Mouse (Mus musculus) forebrain, embryonic 11.5 days (tissue): Measurements from ENCODE around the gene P4ha1. TPM values are rescaled to one million over a fixed set of nuclear protein-coding genes. Genes with fewer than 3 reads are reported as not detected.
"Not testable (repeated sequence)": the region's sequence is repeated elsewhere in the genome, so short reads cannot be mapped to it uniquely, and the experiment has no call there.

Experiments
- ATAC-seq: fragments of 200-750 bp; cut with Nextera tagmentation; replicated peaks from 2 replicates; pipeline ENCODE4 v1.8.0; 2017; ENCODE audit warnings: moderate TSS enrichment; ENCODE audit not compliant: low FRiP score
- DNase-seq: peaks from one replicate; pipeline ENCODE4 v3.0.0-alpha.2; 2017; ENCODE audit warnings: low spot score
- H3K27ac ChIP-seq: fragments of 300-500 bp; sonication (generic); 2 replicates; pipeline ENCODE4 v1.5.1; 2014; ENCODE audit warnings: low read depth, low read length
- H3K27me3 ChIP-seq: fragments of 300-500 bp; sonication (generic); 2 replicates; pipeline ENCODE4 v1.6.1; 2014; ENCODE audit warnings: mild to moderate bottlenecking, low read length, mixed read lengths; ENCODE audit not compliant: control insufficient read depth, insufficient read depth
- H3K36me3 ChIP-seq: fragments of 300-500 bp; sonication (generic); 2 replicates; pipeline ENCODE4 v1.6.1; 2014; ENCODE audit warnings: mild to moderate bottlenecking, low read length, moderate library complexity, mixed read lengths; ENCODE audit not compliant: control insufficient read depth, insufficient read depth
- H3K4me1 ChIP-seq: fragments of 300-500 bp; sonication (generic); replicated peaks from 2 replicates; pipeline ENCODE4 v1.6.1; 2014; ENCODE audit warnings: low read length, mixed read lengths; ENCODE audit not compliant: control insufficient read depth, insufficient read depth
- H3K4me2 ChIP-seq: fragments of 300-500 bp; sonication (generic); 2 replicates; pipeline ENCODE4 v1.6.1; 2014; ENCODE audit warnings: low read depth, mild to moderate bottlenecking, low read length, moderate library complexity, mixed read lengths; ENCODE audit not compliant: severe bottlenecking
- H3K4me3 ChIP-seq: fragments of 300-500 bp; sonication (generic); 2 replicates; pipeline ENCODE4 v1.5.1; 2014; ENCODE audit warnings: low read depth, low read length
- H3K9ac ChIP-seq: fragments of 300-500 bp; sonication (generic); 2 replicates; pipeline ENCODE4 v1.6.1; 2014; ENCODE audit warnings: low read length
- H3K9me3 ChIP-seq: fragments of 300-500 bp; sonication (generic); 2 replicates; pipeline ENCODE4 v1.6.1; 2016; ENCODE audit warnings: low read length, mixed read lengths; ENCODE audit not compliant: control insufficient read depth
- WGBS: fragments of 180-500 bp; shearing (Covaris S2); extraction: QIAGEN DNeasy Blood & Tissue Kit; methylation state at CpG from one replicate; pipeline ENCODE4 v1.1.7; 2014; 5-methylcytosine and 5-hydroxymethylcytosine counted together
- polyA plus RNA-seq: library from polyadenylated mRNA; unstranded; fragments of >200 nt; fragmentation: Nextera tagmentation; extraction: Ambion mirVana; gene quantifications from 2 replicates; pipeline ENCODE4 v1.2.1, GENCODE M21; 2014

P4ha1 gene
- polyA plus RNA-seq, 1 experiment from 2014 or later = 46.1 TPM

DNA sequence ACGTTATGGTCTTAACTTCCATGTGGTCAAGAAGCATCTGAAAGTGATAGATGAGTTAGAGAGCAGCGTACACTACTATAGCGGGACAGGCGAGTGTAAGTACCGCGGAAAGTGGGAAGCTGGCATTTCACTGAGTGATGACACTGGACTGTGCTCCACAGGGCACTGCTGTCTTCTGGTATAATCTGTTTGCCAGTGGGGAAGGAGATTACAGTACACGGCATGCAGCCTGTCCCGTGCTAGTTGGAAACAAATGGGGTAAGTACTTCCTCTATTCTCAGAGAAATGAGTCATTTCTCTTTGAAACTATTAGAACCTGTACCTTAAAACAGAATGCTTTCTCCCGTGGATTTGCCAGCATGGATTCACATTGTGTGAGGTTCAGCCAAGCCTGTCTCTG, 46.3 kb downstream of the P4ha1 start:
- no peak overlapping the region for H3K4me2 ChIP-seq
- H3K9me3 ChIP-seq = no peaks in the 10 kb centered on the region
- no peaks in the 10 kb centered on the region for H3K27me3 ChIP-seq
- 95% methylated on average over 9 of the region's 9 CpGs for WGBS
- DNase-seq = no peak
- no peak for ATAC-seq
- peaks cover 9% of the 10 kb centered on the region; the same call in 1 of the 2 replicates for H3K36me3 ChIP-seq
- no peak overlapping the region for H3K9ac ChIP-seq
- no peak overlapping the region for H3K27ac ChIP-seq
- no peaks in the 10 kb centered on the region for H3K4me1 ChIP-seq
- no peak overlapping the region for H3K4me3 ChIP-seq

DNA sequence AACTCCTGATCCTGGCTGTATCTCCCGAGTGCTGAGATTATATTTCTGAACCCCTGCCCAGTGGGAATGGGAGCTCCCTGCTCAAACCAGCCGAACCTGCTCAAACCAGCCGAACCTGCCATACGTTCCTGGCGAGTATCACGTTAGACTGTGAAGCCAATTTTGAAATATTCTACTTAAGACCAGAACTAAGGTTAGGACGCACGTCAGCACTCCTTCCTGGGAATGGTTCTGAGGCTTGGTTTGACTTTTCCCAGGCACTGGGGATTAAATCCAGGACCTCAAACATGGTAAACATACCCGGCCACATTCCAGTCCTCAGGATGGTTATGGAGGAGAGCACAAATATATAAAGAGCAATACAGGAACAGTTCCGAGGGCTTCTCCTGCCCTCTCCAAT, 54.8 kb downstream of the P4ha1 start:
- no peak for ATAC-seq
- no peak overlapping the region for H3K9ac ChIP-seq
- H3K36me3 ChIP-seq = peaks cover 2% of the 10 kb centered on the region; the same call in 1 of the 2 replicates
- no peaks in the 10 kb centered on the region for H3K4me1 ChIP-seq
- H3K27me3 ChIP-seq = no peaks in the 10 kb centered on the region
- 95% methylated on average over 10 of the region's 10 CpGs for WGBS
- DNase-seq = no peak
- H3K9me3 ChIP-seq = no peaks in the 10 kb centered on the region
- no peak overlapping the region for H3K27ac ChIP-seq
- no peak overlapping the region for H3K4me3 ChIP-seq
- H3K4me2 ChIP-seq = no peak overlapping the region

DNA sequence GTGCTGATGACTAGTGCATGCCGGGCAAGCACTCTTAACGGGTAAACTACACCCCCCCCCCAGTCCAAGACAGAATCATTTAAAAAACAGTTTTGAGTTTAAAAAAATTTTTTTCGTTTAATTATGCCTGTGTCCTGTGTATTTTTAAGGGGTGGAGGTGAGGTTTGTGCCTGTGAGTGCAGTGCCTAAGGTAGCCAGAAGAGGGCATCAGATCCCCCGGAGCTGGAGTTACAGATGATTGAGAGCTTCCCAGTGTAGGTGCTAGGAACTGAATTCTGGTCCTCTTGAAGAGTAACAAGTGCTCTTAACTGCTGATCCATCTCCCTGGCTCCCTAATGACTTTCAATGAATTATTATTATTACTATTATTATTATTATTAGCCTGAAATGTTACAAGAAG, 55.6 kb downstream of the P4ha1 start:
- no peak overlapping the region for H3K4me2 ChIP-seq
- H3K9me3 ChIP-seq = no peaks in the 10 kb centered on the region
- ATAC-seq = no peak
- no peak for DNase-seq
- H3K9ac ChIP-seq = no peak overlapping the region
- 92% methylated on average over 4 of the region's 4 CpGs for WGBS
- H3K4me1 ChIP-seq = no peaks in the 10 kb centered on the region
- no peak overlapping the region for H3K4me3 ChIP-seq
- no peaks in the 10 kb centered on the region for H3K36me3 ChIP-seq
- H3K27ac ChIP-seq = no peak overlapping the region
- H3K27me3 ChIP-seq = no peaks in the 10 kb centered on the region

DNA sequence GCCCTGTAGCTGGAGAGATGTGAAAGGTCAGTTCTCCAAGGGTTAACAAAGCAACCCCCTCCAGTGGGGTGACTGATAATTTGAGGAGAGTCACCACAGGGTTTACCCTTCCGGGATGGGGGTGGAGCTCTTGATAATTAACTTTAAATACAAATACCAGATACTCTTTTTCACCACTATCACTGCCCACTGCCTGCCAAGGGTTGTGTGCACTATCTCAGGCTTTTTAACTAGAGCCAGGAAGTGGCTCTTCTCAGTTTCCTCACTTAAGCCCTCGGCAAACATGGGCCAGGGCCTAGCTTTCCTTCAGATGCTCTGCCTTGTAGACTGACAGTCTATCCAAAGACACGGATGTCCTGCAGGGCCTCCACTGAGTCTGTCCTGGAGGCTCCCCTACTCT, 56.8 kb downstream of the P4ha1 start:
- no peak overlapping the region for H3K4me3 ChIP-seq
- no peaks in the 10 kb centered on the region for H3K4me1 ChIP-seq
- no peaks in the 10 kb centered on the region for H3K9me3 ChIP-seq
- no peak overlapping the region for H3K27ac ChIP-seq
- WGBS = 54% methylated on average over 3 of the region's 3 CpGs
- H3K27me3 ChIP-seq = no peaks in the 10 kb centered on the region
- DNase-seq (no peak), ATAC-seq (no peak)
- H3K36me3 ChIP-seq = no peaks in the 10 kb centered on the region
- no peak overlapping the region for H3K9ac ChIP-seq
- H3K4me2 ChIP-seq = no peak overlapping the region

DNA sequence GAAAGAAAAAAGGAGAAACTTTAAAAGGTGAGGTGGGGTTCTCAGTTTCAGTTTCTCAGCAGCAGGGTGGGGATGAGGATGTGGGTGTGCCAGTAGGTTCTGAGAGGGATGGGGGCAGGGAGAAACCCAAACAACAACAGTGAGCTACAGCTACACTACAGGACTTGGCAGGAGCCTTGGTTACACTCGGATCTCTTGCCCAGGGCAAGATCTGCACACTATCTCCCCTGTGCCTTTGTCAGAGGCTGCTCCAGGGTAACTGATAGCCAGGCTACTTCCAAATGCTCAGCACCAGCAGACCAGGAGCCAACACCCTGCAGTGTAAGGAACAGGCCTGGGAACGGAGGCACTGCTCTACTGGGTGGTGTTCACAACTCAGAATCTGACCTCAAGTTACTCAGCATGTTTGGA, 57.3 kb downstream of the P4ha1 start:
- DNase-seq = no peak
- WGBS = 74% methylated on average over 2 of the region's 2 CpGs
- Histone ChIP-seq H3K27ac (no peak overlapping the region), H3K9me3 (no peaks in the 10 kb centered on the region), H3K9ac (no peak overlapping the region), H3K27me3 (no peaks in the 10 kb centered on the region), H3K36me3 (no peaks in the 10 kb centered on the region), H3K4me1 (no peaks in the 10 kb centered on the region), H3K4me2 (no peak overlapping the region), H3K4me3 (no peak overlapping the region)
- no peak for ATAC-seq

DNA sequence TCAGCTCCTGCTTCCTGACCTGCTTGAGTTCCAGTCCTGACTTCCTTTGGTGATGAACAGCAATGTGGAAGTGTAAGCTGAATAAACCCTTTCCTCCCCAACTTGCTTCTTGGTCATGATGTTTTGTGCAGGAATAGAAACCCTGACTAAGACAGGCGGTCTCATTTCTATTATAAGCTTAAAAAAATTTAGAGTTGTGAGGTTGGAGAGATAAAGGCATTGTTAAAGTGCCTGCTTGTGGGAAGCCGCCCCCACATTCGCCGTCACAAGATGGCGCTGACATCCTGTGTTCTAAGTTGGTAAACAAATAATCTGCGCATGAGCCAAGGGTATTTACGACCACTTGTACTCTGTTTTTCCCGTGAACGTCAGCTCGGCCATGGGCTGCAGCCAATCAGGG, 58.5 kb downstream of the P4ha1 start:
- not testable (repeated sequence) for H3K9ac ChIP-seq, H3K4me1 ChIP-seq, H3K27me3 ChIP-seq, H3K4me3 ChIP-seq, H3K36me3 ChIP-seq, H3K27ac ChIP-seq, H3K4me2 ChIP-seq, H3K9me3 ChIP-seq, ATAC-seq, DNase-seq
- 80% methylated on average over 5 of the region's 10 CpGs for WGBS

DNA sequence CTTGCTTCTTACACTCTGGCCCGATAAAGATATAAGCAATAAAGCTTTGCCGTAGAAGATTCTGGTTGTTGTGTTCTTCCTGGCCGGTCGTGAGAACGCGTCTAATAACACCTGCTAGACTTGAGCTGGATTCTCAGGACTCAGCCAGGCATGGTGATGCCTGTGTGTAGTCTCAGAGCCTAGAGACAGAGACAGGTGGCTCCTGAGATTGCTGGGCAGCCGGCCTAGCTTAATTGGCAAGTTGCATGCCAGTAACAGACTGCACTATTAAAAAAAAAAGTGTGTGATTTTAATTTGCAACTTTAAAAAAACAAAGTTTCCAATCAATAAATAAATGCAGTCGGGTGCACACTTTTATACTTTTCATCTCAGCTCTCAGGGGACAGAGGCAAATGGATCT, 63.9 kb downstream of the P4ha1 start:
- H3K27me3 ChIP-seq = no peaks in the 10 kb centered on the region
- H3K4me1 ChIP-seq = no peaks in the 10 kb centered on the region
- no peak overlapping the region for H3K9ac ChIP-seq
- WGBS = 88% methylated on average over 7 of the region's 8 CpGs
- H3K36me3 ChIP-seq = no peaks in the 10 kb centered on the region
- no peak overlapping the region for H3K4me3 ChIP-seq
- H3K9me3 ChIP-seq = no peaks in the 10 kb centered on the region; the same call in 1 of the 2 replicates
- no peak overlapping the region for H3K27ac ChIP-seq
- ATAC-seq (no peak), DNase-seq (no peak)
- H3K4me2 ChIP-seq = no peak overlapping the region

DNA sequence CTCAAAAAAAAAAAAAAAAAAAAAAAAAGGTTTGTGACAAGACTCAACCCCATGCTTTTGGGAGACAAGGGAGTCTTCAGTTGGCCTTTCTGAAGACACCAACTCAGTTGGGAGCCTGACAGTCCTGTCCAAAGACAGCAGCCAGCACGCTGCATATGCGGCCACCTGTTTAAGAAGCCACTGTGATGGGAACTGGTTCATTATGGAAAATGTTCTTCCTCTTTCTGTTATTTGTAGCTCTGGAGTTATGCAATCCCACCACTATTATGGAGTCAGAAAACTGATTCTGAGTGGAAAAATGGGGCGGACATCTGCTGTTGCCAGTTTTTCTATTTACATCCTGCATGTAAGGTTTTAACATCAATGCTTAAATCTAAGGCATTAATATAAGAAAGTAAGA, 66.6 kb downstream of the P4ha1 start:
- H3K9ac ChIP-seq = no peak overlapping the region
- WGBS = 96% methylated on average over 3 of the region's 3 CpGs
- no peak overlapping the region for H3K4me3 ChIP-seq
- H3K4me2 ChIP-seq = no peak overlapping the region
- H3K27me3 ChIP-seq = no peaks in the 10 kb centered on the region
- no peaks in the 10 kb centered on the region for H3K4me1 ChIP-seq
- no peaks in the 10 kb centered on the region; the same call in 1 of the 2 replicates for H3K9me3 ChIP-seq
- no peak for DNase-seq
- no peak overlapping the region for H3K27ac ChIP-seq
- ATAC-seq = no peak
- H3K36me3 ChIP-seq = no peaks in the 10 kb centered on the region

DNA sequence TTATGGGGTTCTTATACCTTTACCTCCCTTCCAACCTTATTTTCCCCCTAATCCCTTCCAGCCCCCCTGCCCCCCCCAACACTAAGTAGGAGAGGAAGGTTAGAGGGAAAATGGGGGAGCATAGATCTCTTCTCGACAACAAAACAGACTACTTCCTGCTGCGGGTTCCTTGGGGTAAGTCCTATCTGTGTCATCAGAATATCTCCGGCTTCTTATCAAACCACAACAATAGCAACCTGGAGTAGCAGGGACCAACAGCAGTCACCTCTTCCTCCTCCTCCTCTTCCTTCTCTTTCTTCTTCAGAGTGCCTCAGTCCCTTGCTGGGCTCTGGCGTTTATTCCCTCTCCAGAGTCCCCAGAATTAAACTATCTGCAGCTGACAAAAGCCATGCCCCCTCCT, 68.8 kb downstream of the P4ha1 start:
- H3K4me2 ChIP-seq = no peak overlapping the region
- no peaks in the 10 kb centered on the region for H3K36me3 ChIP-seq
- no peak for ATAC-seq
- no peak overlapping the region for H3K4me3 ChIP-seq
- no peaks in the 10 kb centered on the region for H3K4me1 ChIP-seq
- no peak for DNase-seq
- no peaks in the 10 kb centered on the region; the same call in 1 of the 2 replicates for H3K9me3 ChIP-seq
- 82% methylated on average over 4 of the region's 4 CpGs for WGBS
- H3K27ac ChIP-seq = no peak overlapping the region
- no peaks in the 10 kb centered on the region for H3K27me3 ChIP-seq
- no peak overlapping the region for H3K9ac ChIP-seq
